8 mouse cellular contexts compared by ENCODE assay signal in the genomic region with DNA sequence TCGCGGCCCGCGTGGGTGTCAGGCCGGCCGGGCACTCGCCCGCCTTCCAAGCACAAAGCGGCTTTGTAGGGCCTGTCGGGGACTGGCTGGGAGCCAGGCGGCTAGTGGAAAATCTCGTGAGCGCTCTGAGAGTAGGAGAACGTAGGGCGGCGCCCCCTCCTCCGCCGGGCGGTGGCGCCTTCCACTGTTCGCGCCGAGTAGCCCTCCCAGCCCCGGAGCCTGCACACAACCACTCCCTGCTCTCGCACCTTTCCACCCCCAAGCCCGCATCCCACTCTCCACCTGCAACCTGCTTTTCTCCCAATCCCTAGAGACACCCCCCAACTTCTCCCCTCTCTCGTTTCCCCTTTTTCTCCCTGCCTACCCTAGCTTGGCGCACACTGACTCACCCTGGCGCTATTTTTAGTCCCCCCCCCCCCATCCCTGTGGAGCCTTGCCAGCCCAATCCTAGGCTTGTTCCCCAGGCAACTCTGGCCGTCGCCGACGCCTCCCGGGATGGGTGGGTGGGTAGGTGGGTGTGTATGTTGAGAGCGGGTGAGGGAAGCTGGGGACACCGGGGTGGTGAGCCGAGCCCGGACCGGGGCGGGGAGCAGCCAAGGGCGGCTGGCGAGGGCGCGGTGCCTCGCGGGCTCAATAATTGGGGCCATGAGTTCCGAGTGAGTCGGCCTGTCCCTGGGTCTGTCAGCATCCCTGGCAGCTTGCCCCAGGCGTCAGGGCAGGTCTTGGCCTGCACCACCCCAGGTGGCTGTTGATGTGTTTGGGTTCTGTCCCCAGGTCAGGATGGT. TPM values are rescaled to one million over a fixed set of nuclear protein-coding genes. Genes with fewer than 3 reads are reported as not detected.
DNase-seq lines count a peak whose midpoint lies in the region; ATAC-seq lines count a peak whose summit lies in the region.

No protein-coding gene starts in this region.

- peak overlapping the region; percentile 71 for H3K9ac ChIP-seq in intestine, embryonic 14.5 days (ENCODE audit: low read length)

- H3K4me1 ChIP-seq in intestine, embryonic 14.5 days (replicated peaks; ENCODE audit: control insufficient read depth, insufficient read depth, low read length), result peaks cover 44% of the 10 kb centered on the region

- peak overlapping the region; percentile 50 for H3K4me3 ChIP-seq in intestine, embryonic 14.5 days (ENCODE audit: low read depth, low read length)

- peak; percentile 71 for DNase-seq in adipocyte (ENCODE audit: low spot score)
- DNase-seq in embryo, embryonic 10.5 days (ENCODE audit: low spot score), result peak; percentile 89
- DNase-seq in gastrocnemius, postnatal 14 days, result peak; percentile 89
- no peak for DNase-seq in intestine, embryonic 14.5 days (ENCODE audit: low spot score)
- peak; percentile 93 to 97 for DNase-seq in left cerebral cortex, postnatal 14 days (ENCODE audit: low spot score in 2 of 2)
- peak; percentile 89 for DNase-seq in right cerebral cortex, postnatal 25 days
- no peak for DNase-seq in yolk sac, embryonic 10.5 days (ENCODE audit: low spot score)

- no peaks in the 10 kb centered on the region for H3K27me3 ChIP-seq in intestine, embryonic 14.5 days (replicated peaks; ENCODE audit: control insufficient read depth, insufficient read depth, low read length)

- H3K4me2 ChIP-seq in intestine, embryonic 14.5 days (ENCODE audit: low read length), result peak overlapping the region; percentile 60

- no peaks in the 10 kb centered on the region for H3K36me3 ChIP-seq in intestine, embryonic 14.5 days (ENCODE audit: control insufficient read depth, insufficient read depth, low read length)

- peak; percentile 58 for ATAC-seq in intestine, embryonic 14.5 days (replicated peaks; ENCODE audit: low FRiP score, low TSS enrichment, low read depth)
- ATAC-seq in megakaryocyte-erythroid progenitor cell, adult 5-6 weeks (replicated peaks; ENCODE audit: low FRiP score, low TSS enrichment, poor library complexity, severe bottlenecking), result 0 out of 2 replicates have a peak, but pooled peaks have one; percentile 3

- no peaks in the 10 kb centered on the region for H3K9me3 ChIP-seq in intestine, embryonic 14.5 days (ENCODE audit: control insufficient read depth, low read length)

- H3K27ac ChIP-seq in intestine, embryonic 14.5 days (ENCODE audit: low read depth), result peak overlapping the region; percentile 95

- intact Hi-C loops in gastrocnemius, postnatal 14 days (cut with DNase I; ENCODE audit: low total_unique reads), result loop anchor here (5.0 kb wide), 1 partner anchor 37 kb away; no protein-coding TSS in a partner anchor
- intact Hi-C loops in left cerebral cortex, postnatal 14 days (cut with DNase I), result loop anchor here (2.0 kb wide), 1 partner anchor 30 kb away; no protein-coding TSS in a partner anchor

- WGBS in intestine, embryonic 14.5 days, result under 1% methylated on average over 45 of the region's 49 CpGs

RNA-seq across cellular contexts. Expression of gene Cic, which starts 11.8 kb away (rescaled TPM):
- 10 to 100 TPM; 38.2 to 44.1 TPM for total RNA-seq in gastrocnemius, postnatal 14 days (2021)
- 38.0 and 38.5 TPM in 2 replicates for polyA plus RNA-seq in intestine, embryonic 14.5 days (2014; fragmentation: Nextera tagmentation; extraction: Ambion mirVana)
- 100 to 1,000 TPM; 246 to 255 TPM for total RNA-seq in left cerebral cortex, postnatal 14 days (2021)
- 125 and 134 TPM in 2 replicates for total RNA-seq in megakaryocyte-erythroid progenitor cell, adult 5-6 weeks (2014; fragmentation: Nextera tagmentation)
- total RNA-seq in megakaryocyte-erythroid progenitor cell, adult 5-6 weeks (2017), result 20.5 and 40.0 TPM in 2 replicates

RNA-seq across cellular contexts. Expression of gene Pafah1b3, which starts 18.5 kb away (rescaled TPM):
- total RNA-seq in gastrocnemius, postnatal 14 days (2021), result 1 to 10 TPM; 3.0 to 4.5 TPM
- polyA plus RNA-seq in intestine, embryonic 14.5 days (2014; fragmentation: Nextera tagmentation; extraction: Ambion mirVana), result 198 and 203 TPM in 2 replicates
- 10 to 100 TPM; 25.2 to 32.2 TPM for total RNA-seq in left cerebral cortex, postnatal 14 days (2021)
- 22.0 and 23.2 TPM in 2 replicates for total RNA-seq in megakaryocyte-erythroid progenitor cell, adult 5-6 weeks (2014; fragmentation: Nextera tagmentation)
- total RNA-seq in megakaryocyte-erythroid progenitor cell, adult 5-6 weeks (2017), result 12.8 and 26.3 TPM in 2 replicates

RNA-seq across cellular contexts. Expression of gene Prr19, which starts 21.9 kb away (rescaled TPM):
- total RNA-seq in gastrocnemius, postnatal 14 days (2021), result not detected
- 0.62 and 0.71 TPM in 2 replicates for polyA plus RNA-seq in intestine, embryonic 14.5 days (2014; fragmentation: Nextera tagmentation; extraction: Ambion mirVana)
- total RNA-seq in left cerebral cortex, postnatal 14 days (2021), result under 1 TPM in 1 of 2 experiments, not detected in 1; 0.29 TPM
- total RNA-seq in megakaryocyte-erythroid progenitor cell, adult 5-6 weeks (2014; fragmentation: Nextera tagmentation), result not detected in 2 replicates
- total RNA-seq in megakaryocyte-erythroid progenitor cell, adult 5-6 weeks (2017), result not detected in 2 replicates

RNA-seq across cellular contexts. Expression of gene Tmem145, which starts 26.6 kb away (rescaled TPM):
- total RNA-seq in gastrocnemius, postnatal 14 days (2021), result not detected
- 1.5 and 1.6 TPM in 2 replicates for polyA plus RNA-seq in intestine, embryonic 14.5 days (2014; fragmentation: Nextera tagmentation; extraction: Ambion mirVana)
- 10 to 100 TPM; 70.9 to 76.8 TPM for total RNA-seq in left cerebral cortex, postnatal 14 days (2021)
- not detected in 2 replicates for total RNA-seq in megakaryocyte-erythroid progenitor cell, adult 5-6 weeks (2014; fragmentation: Nextera tagmentation)
- total RNA-seq in megakaryocyte-erythroid progenitor cell, adult 5-6 weeks (2017), result not detected in 2 replicates

RNA-seq across cellular contexts. Expression of gene Erf, which starts 28.7 kb away (rescaled TPM):
- total RNA-seq in gastrocnemius, postnatal 14 days (2021), result 10 to 100 TPM in 1 of 2 experiments, 1 to 10 TPM in 1; 9.8 to 11.8 TPM
- 19.9 and 22.0 TPM in 2 replicates for polyA plus RNA-seq in intestine, embryonic 14.5 days (2014; fragmentation: Nextera tagmentation; extraction: Ambion mirVana)
- total RNA-seq in left cerebral cortex, postnatal 14 days (2021), result 10 to 100 TPM; 68.6 to 70.7 TPM
- 8.7 and 18.9 TPM in 2 replicates for total RNA-seq in megakaryocyte-erythroid progenitor cell, adult 5-6 weeks (2014; fragmentation: Nextera tagmentation)
- total RNA-seq in megakaryocyte-erythroid progenitor cell, adult 5-6 weeks (2017), result 6.2 and 8.6 TPM in 2 replicates

Comparison
In these comparisons a context has a peak if more than half of its experiments do, and no peak if none do; other contexts are left out.
1. DNase-seq: peak in adipocyte (single experiment), embryo, embryonic 10.5 days (single experiment), gastrocnemius, postnatal 14 days (single experiment), left cerebral cortex, postnatal 14 days (2 of 2) and right cerebral cortex, postnatal 25 days (single experiment); none in intestine, embryonic 14.5 days (single experiment) and yolk sac, embryonic 10.5 days (single experiment).